Mouse (Mus musculus) heart, postnatal 0 days (tissue): ENCODE data around the gene Il17rb.

Experiments
- CTCF ChIP-seq: IDR thresholded peaks from 2 replicates; pipeline ENCODE4 v1.5.1; 2016; ENCODE audit warnings: antibody characterized with exemption, control low read depth, low read depth
- EP300 ChIP-seq: IDR thresholded peaks from 2 replicates; pipeline ENCODE4 v1.6.1; 2016; ENCODE audit warnings: antibody characterized with exemption, low read depth

GRCm38 (mm10) chr14:29986096-29986495 is 22.6 kb downstream of the Il17rb start:
- no peak for TF ChIP-seq CTCF
- TF ChIP-seq EP300 = no peak
